Mouse (Mus musculus) frontal cortex, adult (tissue): Measurements from ENCODE around the gene Tubb4b.
"Not testable (repeated sequence)": the region's sequence is repeated elsewhere in the genome, so short reads cannot be mapped to it uniquely, and the experiment has no call there.

Experiments
- ATAC-seq: cut with Nextera tagmentation; 2 replicates; pipeline ENCODE4 v1.9.2; 2017; ENCODE audit warnings: mild to moderate bottlenecking, moderate library complexity, mixed read lengths; ENCODE audit not compliant: low TSS enrichment

Gene Tubb4b

DNA sequence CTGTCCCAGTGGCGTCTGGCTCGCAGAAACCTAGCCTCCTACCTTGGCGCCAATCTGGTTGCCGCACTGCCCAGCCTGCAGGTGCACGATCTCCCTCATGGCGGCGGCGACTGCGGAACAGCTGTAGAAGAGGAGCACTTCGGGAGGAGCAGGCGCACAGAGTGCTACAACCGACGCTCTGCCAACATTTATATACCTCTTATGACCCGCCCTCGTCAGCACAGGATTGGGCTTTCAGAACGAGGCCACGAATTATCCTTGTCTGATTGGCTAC lies at the start of gene Tubb4b:
Gene Tubb4b (minus strand): TSS at position 211 of the 274 bp plus-strand sequence.
- no peak for ATAC-seq

DNA sequence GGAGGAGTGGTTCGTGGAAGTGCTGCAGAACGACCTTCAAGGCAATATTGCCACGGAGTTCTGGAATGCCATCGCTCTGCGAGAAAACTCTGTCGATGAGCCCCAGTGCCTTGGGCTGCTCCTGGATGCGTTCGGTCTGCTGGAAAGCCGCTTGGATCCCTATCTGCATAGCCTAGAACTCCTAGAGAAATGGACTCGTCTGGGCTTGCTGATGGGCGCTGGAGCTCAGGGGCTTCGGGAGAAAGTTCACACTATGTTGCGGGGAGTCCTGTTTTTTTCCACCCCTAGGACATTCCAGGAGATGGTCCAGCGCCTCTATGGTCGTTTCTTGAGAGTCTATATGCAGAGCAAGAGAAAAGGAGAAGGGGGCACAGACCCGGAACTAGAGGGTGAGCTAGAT lies 48.5 kb upstream of the Tubb4b start:
- no peak for ATAC-seq

DNA sequence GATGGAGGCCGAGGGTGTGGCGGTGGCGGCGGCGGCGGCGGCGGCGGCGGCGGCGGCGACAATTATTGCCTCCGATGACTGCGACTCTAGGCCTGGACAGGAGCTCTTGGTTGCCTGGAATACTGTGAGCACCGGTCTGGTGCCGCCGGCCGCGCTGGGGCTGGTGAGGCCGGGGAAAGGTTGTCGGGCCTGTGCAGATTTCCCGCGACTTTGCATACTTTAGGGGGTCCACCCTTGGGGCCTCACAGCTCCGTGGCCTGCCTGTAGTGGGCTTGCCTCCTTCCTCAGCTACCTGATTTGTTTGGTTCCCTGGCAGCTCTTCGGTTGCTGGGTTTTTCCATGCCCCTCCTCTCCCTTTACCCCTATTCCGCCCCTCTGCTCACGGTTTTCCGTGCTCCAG lies 48.0 kb upstream of the Tubb4b start:
- no peak for ATAC-seq

DNA sequence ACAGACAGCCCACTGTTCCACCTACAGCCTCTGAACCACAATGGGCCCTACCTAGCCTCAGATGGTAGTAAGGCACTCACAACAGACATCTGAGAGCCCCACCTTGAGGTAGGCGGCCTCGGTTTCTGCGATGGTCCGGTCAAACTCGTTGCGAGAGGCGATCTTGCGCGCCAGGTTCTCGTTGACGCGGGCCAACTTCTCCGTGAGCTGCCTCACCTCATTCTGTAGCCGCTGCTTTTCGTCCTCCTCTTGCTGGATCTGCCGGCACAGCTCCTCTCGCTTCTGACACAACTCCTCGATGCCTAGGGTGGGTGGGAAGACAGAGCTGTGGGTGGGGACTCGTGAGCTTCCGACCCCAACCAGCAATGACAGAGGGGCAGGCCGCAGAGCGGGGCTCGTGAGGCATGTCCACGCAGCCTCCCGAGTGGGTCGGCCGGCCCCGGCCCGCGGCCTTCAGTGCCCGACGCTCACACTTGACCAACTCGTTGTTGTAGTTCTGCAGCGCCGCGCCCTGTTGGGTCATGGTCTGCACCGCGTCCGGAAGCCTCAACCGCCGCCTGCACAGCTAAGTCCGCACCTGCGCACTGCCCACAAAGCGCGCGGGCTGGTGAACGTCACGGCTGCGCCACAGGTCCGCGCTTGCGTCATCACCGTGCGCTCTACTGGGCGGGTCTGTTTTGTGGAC lies 47.5 kb upstream of the Tubb4b start, which contains the start of the genes Ssna1 and Anapc2:
Gene Ssna1 (minus strand): TSS at position 612 of the 685 bp plus-strand sequence.
Gene Anapc2 (plus strand): TSS at position 652 of the 685 bp plus-strand sequence.
- peak; percentile 83 for ATAC-seq

DNA sequence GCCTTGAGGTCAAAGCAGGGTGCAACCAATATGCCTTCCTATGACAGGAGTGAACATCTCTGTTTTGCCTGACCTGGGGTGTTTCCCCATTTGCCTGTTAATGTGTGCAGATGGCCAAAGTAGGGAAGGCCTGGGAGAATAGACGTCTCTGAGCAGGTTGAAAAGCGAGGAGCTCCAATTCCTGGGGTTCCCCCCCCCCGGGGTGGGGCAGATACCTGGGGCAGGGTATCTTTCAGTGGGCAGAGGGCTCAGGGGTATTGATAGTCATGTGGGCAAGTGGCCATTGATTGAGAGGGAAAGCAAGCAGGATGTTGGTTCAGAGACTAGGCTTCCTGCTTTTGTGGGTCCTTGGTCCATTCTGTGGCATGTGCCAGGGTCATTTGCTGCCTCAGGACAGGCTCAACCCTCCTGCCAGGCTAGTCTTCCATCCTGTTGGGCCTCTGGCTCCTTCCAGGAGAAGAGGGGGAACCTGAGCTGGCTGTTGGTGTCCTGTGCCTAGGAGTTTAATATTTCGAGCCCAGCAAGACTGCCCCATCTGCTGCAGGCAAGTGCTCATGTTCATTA lies 43.3 kb upstream of the Tubb4b start:
- ATAC-seq, result no peak

DNA sequence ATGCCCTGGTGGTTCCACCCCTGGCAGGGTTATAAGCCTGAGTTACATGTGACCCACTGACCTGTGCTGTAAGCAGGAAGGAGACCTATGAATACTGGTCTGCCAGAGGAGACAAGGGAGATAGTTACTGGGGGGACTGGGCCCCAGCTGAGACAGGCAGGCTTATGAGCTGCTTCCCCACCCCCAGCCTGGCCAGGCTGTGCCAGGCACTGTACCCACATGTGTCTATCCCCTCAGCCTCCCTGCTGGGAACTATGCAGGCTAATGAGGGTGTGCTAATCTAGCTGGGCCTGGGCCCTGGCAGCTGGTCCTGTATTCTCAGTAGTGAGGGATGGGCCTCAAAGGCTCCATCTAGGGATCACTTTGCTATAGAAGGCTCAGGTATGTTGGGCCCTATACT lies 42.7 kb upstream of the Tubb4b start:
- 0 out of 2 replicates have a peak, but pooled peaks have one; percentile 10 for ATAC-seq

DNA sequence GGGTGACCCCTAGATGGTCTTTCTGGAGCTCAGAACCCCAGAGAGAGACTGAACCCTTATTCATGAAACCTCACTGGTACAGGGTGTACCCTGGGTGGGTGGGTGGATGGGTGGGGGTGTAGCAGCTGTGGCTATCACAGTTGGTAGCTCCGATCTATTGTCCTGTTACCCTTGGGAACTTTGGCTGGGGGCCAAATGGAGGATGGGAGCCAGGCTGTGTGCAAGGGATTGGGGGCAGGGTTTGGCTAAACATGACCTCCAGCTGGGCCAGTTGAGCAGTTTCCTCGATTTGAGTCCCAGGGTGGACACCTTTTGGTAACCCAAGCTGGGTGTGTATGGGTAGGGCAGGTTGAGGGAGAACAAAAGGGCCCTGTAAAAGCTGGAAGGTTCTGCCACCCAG lies 42.2 kb upstream of the Tubb4b start:
- ATAC-seq, result no peak

DNA sequence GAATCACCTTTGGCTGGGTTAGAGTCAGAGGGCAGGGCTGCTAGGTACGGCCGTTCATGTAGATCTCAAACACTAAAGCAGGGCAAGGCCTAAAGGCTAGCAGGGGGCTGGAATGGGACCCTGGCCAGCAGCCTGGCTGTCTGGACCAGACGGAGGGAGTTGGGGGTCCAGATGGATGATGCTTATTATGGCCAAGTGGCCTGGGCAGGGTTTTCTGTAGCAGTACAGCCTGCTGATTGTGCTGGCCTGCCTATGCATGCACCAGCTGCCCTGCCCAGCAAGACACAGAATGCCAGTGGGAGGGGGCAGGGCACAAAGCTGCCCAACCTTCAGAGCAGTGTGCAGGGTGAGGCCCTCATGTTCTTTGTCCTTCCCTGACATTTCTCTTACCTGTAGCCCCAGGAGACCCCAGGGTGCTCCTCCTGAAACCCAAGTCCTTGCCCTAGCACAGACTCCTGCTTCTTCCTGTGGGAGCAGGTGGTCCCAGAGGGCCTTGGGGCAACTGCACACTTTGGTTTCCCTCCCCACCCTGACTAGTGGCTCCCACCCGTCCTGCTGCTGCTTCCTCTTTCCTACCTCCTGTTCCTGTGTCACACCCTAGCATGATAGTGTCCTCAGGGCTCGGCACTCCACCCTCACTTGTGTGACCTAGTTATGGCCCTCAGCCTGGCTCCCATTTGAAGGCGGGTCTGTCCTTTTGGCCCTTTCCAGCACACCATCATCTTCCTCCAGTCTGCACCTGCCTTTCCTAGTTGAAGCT lies 41.6 kb upstream of the Tubb4b start:
- no peak for ATAC-seq

DNA sequence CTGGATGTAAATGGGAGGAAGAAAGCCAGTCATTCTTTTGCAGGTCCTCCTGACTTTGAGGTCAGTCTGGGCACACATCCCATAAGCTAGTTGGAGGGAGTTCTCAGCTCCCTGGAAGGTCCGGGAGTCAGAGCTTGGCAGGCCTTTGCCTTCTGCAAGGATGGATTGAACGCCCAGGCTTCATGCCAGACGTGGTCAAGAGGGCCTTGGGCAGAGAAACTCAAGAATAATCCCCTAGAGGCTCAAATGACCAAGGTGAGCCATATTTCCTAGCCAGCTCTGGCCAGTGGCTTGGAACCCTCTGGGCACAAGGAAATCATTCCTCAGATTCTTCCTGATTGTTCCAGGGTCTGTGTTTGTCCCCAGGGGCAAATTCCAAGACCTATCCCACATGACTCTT lies 40.3 kb upstream of the Tubb4b start:
- no peak for ATAC-seq

DNA sequence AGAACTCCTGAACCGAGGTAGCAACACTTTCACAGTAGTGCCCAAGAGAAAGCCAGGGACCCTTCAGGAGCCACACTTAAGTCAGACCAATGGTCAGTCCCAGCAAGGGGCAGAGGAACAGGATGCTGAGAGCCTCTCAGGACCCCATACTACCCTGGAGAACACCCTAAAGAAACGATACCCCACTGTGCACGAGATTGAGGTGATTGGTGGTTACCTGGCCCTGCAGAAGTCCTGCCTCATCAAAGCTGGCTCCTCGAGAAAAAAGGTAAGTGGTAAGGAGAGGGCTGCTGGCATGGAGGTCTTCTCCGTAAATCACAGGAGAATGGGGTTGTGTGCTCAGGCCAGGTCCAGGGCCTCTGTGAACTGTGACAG lies 39.8 kb upstream of the Tubb4b start:
- no peak for ATAC-seq

DNA sequence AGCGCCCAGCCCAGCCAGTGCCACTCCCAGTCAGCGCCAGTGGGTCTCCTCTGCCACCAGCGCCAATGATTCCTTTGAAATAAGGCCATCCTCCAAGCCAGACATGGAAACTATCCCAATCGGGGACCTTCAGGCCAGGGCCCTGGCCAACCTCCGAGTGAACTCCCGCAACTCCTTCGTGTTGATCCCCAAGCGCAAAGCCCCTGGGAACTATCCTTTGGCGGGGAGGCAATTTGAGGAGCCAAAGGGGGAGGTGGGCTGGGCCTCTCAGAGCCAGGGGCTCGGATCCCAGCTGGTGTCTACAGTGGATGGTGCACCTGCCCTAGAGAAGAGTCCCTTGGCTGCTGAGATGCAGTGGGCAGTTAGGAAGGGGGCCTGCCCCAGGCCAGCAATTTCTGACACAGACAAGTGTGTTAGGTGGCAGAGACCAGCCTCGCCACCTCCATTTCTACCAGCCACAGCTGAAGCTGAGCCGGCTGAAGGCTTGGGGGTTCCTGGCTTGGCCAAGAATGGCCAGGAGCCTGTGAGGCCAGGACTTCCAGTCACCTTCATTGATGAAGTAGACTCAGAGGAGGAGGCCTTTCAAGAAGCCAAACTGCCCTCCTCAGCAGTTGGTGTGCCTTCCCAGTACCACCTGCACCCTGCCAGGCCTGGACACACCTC lies 39.3 kb upstream of the Tubb4b start:
- no peak for ATAC-seq

DNA sequence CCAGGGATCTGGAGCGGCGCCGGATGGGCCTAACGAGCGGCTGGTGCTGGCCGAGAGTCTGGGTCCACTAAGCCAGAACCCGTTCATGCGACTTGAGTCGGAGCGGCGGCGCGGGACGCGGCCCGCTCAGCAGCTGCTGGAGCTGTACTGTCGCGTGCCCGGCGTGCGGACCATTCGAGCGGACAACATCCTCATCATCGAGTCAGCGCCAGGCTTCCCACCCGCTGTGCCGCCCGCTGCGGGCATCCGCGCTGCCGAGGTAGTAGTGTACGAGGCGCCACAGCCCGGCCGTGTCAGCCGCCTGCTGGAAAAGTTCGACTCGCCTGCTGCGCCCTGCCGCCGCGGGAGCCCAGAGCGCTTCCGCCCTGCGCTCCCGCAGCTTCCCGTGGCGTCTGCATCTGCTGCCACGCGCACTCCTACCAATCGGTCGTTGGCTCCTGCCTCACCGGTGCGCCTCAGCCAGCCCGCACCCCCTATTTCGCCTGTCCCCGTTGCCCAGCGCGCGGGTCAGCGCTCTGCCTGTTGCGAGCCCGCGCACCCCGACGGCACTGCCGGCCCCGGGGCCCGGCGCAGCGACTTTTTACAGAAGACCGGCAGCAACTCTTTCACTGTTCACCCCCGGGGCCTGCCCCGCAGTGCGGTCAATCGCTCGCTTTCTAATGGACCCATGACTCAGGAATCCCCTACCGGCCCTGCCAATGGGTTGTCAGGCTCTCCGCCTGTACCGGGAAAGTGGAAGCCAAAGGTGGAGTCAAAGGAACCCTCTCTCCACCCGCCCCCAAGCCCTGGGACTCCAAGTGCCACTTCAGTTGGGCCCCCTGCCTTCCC lies 38.5 kb upstream of the Tubb4b start:
- peak; percentile 14; the same call in 1 of the 2 replicates for ATAC-seq

DNA sequence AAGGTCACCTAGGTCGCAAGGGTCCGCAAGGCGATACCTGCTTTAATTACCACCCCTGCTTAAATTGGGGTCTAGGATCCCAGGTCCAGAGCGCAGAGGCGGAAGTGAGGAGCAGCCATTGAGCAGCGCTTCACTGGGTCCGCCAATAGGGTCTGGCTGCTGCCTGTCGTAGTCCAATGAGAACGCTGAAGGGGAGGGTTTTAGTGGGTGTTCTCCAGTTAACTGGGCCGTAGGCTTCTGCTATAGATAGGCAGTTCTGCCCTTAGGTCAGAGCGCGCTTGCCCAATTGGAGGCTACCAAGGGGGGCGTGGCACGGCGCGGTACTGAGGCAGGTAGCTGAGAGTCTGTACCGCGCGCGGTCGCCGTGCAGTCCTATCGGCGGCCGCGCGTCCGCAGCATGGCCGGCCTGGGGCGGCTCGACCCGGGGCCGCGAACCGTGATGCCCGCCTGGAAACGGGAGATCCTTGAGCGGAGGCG lies 37.8 kb upstream of the Tubb4b start, which contains the start of gene Tprn:
Gene Tprn (plus strand): TSS at position 328 of the 477 bp plus-strand sequence.
- ATAC-seq, result peak; percentile 96

DNA sequence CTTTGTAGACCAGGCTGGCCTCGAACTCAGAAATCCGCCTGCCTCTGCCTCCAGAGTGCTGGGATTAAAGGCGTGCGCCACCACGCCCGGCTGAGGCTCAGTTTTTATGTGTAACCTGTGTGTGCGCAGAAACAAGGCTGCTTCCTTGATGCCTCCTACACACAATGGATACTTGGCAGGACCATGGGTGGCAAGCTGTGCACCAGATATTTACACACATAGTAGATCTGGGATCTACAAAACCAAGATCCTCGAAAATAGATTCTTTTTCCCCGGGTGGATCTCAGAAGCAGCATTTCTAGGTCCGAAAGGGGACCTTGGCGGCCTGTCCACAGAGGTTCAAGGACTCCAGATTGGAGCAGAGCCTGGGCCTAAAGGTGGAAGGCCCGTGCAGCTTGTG lies 37.4 kb upstream of the Tubb4b start:
- peak; percentile 32 for ATAC-seq

DNA sequence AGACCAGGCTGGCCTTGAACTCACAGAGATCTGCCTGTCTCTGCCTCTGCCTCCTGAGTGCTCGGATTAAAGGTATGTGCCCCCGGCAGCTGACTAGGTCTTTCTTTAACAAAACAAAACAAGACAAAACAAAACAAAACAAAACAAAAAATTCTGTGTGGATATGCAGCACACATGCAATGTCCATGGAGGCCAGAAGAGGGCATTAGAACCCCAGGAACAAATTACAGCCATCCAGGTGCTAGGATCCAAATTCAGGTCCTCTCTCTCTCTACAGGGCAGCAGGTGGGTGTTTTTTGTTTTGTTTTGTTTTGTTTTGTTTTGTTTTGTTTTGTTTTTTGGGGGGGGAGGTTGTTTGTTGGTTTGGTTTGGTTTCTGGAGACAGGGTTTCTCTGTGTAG lies 34.4 kb upstream of the Tubb4b start:
- no peak for ATAC-seq

DNA sequence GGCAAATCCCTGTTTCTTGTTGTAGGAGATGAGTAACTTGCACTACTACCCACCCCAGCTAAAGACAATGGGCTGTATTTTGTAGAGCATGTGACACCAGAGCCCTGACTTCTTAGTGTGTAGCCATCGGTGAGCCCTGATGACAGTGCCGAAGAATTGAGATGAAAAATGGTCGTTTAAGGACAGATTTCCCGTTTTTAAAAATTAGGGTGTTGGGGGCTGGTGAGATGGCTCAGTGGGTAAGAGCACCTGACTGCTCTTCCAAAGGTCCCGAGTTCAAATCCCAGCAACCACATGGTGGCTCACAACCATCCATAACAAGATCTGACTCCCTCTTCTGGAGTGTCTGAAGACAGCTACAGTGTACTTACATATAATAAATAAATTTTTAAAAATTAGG lies 32.7 kb upstream of the Tubb4b start:
- ATAC-seq, result not testable (repeated sequence)

DNA sequence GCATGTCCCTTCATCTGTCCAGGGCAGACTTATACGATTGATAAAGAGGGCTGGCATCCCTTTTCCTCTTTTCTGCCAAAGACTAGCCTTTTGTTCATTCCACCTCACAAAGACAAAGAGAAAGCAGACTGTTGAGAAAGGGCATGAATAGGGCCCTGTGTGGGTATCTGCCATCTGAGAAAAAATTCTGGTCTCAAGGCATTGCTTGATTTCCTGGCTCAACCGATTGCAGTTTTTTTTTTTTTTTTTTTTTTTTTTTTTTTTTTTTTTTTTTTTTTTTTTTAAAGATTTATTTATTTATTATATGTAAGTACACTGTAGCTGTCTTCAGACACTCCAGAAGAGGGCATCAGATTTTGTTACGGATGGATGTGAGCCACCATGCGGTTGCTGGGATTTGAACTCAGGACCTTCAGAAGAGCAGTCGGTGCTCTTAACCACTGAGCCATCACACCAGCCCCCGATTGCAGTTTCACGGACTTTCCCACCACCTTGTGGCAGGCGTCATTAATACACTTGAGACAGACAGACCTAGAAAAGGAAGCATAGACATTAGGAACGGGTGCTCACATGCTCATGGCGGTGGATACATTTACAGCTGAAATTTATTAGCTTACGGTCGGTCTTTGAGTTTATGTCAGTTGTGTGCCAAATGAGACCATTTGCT lies 32.1 kb upstream of the Tubb4b start:
- ATAC-seq, result not testable (repeated sequence)

DNA sequence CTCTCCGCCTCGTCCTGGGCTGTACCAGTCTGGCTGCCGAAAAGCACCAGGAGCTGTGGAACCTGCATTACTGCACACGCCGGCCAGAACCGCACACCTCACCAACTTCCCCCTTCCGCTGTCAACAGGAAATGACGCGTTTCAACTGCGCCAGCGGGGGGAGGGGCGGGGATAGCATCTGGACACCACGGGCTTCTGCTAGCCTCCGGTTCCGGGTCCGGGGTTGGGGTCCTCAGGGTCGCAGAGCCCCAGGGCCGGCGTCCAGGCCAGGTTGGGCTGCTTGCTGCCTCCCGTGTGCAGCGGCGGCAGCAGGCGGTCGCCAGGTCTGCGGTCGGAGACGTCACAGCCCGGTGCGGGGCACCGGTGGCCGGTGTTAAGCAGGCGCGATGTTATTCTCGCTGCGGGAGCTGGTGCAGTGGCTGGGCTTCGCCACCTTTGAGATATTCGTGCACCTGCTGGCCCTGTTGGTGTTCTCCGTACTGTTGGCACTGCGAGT lies 30.8 kb upstream of the Tubb4b start, which contains the start of gene Tmem203:
Gene Tmem203 (plus strand): TSS at position 156 of the 496 bp plus-strand sequence.
- peak; percentile 89 for ATAC-seq

DNA sequence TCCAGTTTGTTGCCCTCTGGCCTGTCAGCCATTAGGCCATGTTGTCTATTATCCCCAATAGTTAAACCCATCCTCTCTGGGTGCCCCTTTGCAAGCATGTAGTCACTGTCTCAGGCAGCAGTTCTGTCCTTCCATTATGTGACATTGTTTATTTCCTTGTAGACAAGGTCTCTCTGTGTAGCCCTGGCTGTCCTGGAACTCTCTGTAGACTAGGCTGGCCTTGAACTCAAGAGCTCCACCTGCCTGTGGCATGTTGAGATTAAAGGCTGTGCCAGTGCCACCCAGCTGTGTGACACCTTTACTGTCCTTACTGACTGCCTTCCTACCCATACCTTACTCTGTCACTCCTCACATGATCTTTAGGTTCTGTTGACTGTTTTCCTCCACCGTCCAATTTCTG lies 27.8 kb upstream of the Tubb4b start:
- ATAC-seq, result no peak
